Mouse (Mus musculus) ES-E14 (cell line): ENCODE results near the gene Fam241a. TPM values are rescaled to one million over a fixed set of nuclear protein-coding genes. Genes with fewer than 3 reads are reported as not detected.

Experiments
- DNase-seq: peaks from one replicate; pipeline ENCODE4 v3.0.0-alpha.2; 2013; ENCODE audit warnings: low read depth, low spot score
- H3K27ac ChIP-seq: 2 replicates; pipeline ENCODE4 v1.5.1; 2012; ENCODE audit warnings: low read depth, mild to moderate bottlenecking, low read length, moderate library complexity, mixed read lengths; ENCODE audit not compliant: poor library complexity, insufficient read depth, severe bottlenecking
- H3K36me3 ChIP-seq: 2 replicates; pipeline ENCODE4 v1.6.1; 2012; ENCODE audit warnings: mild to moderate bottlenecking, low read length, moderate library complexity, mixed read lengths; ENCODE audit not compliant: control insufficient read depth, poor library complexity, insufficient read depth, severe bottlenecking
- H3K4me1 ChIP-seq, 2 experiments: fragments of 150-350 bp in 1 of 2; sonication (generic) in 1 of 2; 2 replicates each; pipeline ENCODE4 v1.6.1; 2012; ENCODE audit warnings: low read length in 2 of 2, mild to moderate bottlenecking in 1 of 2, mixed read lengths in 1 of 2; ENCODE audit not compliant: control insufficient read depth in 2 of 2, insufficient read depth in 2 of 2, poor library complexity in 1 of 2
- H3K4me3 ChIP-seq, 2 experiments: fragments of 150-350 bp in 1 of 2; sonication (generic) in 1 of 2; 2 replicates each; pipeline ENCODE4 v1.5.1; 2012; ENCODE audit warnings: low read length in 2 of 2, low read depth in 1 of 2, mild to moderate bottlenecking in 1 of 2, mixed read lengths in 1 of 2; ENCODE audit not compliant: insufficient read depth in 1 of 2, poor library complexity in 1 of 2, severe bottlenecking in 1 of 2
- H3K9ac ChIP-seq: 2 replicates; pipeline ENCODE4 v1.6.1; 2012; ENCODE audit warnings: low read depth, mild to moderate bottlenecking, low read length, mixed read lengths; ENCODE audit not compliant: poor library complexity, insufficient read depth, severe bottlenecking
- H3K9me3 ChIP-seq: fragments of 150-350 bp; sonication (generic); 2 replicates; pipeline ENCODE4 v1.6.1; 2012; ENCODE audit warnings: low read depth, mild to moderate bottlenecking, low read length; ENCODE audit not compliant: control insufficient read depth, insufficient read depth
- CHD2 ChIP-seq: IDR thresholded peaks from 2 replicates; pipeline ENCODE4 v1.6.1; 2014; ENCODE audit warnings: mild to moderate bottlenecking, low read depth, low read length, inconsistent platforms
- HCFC1 ChIP-seq: IDR thresholded peaks from 2 replicates; pipeline ENCODE4 v1.6.1; 2012; ENCODE audit warnings: low read length, inconsistent platforms, borderline replicate concordance; ENCODE audit not compliant: insufficient read depth
- MAFK ChIP-seq: IDR thresholded peaks from 2 replicates; pipeline ENCODE4 v1.6.1; 2014; ENCODE audit warnings: mild to moderate bottlenecking, low read depth, low read length, inconsistent platforms; ENCODE audit not compliant: insufficient read depth
- ZC3H11A ChIP-seq: IDR thresholded peaks from 2 replicates; pipeline ENCODE4 v1.6.1; 2012; ENCODE audit warnings: low read depth, mild to moderate bottlenecking, inconsistent platforms, low read length, borderline replicate concordance
- ZNF384 ChIP-seq: IDR thresholded peaks from 2 replicates; pipeline ENCODE4 v1.6.1; 2012; ENCODE audit warnings: low read depth, low read length, inconsistent platforms
- in situ Hi-C, 2 experiments: fragments of 600-800 bp; cut with MboI; formaldehyde crosslinking; loops; one replicate each; pipeline ENCODE4 v1.15.1; 2025; ENCODE audit warnings: low sequenced_read_pairs in 2 of 2, inconsistent platforms in 1 of 2; ENCODE audit not compliant: unreplicated experiment in 2 of 2
- total RNA-seq: library from RNA; depleted of rRNA; stranded (reverse); fragments of 300-350 nt; gene quantifications from 2 replicates; pipeline ENCODE4 v1.2.3, GENCODE M21; 2012

Gene Fam241a
- total RNA-seq, 1 experiment, result 0.71 TPM

DNA sequence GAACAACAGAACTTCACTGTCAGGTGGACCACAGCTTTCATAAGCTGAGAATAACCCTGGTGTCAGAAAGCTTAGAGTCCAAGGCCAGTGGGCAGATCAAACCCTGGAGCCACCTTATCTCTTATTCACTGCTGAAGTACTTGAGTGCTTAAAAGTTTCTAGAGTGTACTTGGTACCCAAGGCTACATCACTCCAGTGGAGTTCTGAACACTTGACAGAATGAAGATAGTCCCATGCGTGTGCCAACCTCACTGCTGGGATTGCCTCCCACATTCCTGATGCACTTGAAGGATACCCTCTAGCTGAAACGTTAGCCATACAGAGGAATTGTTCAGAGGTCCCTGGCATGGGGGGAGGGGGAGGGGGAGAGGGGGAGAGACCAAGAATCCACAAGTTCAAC, 14.4 kb downstream of the Fam241a start:
- H3K4me3 ChIP-seq, result no peak overlapping the region
- TF ChIP-seq ZNF384 (no peak), CHD2 (no peak), MAFK (no peak), HCFC1 (no peak), ZC3H11A (no peak)
- no peaks in the 10 kb centered on the region for H3K36me3 ChIP-seq
- H3K27ac ChIP-seq, result no peak overlapping the region
- H3K4me1 ChIP-seq, result no peaks in the 10 kb centered on the region
- in situ Hi-C loops, result no loop called here
- H3K9me3 ChIP-seq, result no peaks in the 10 kb centered on the region
- H3K9ac ChIP-seq, result no peak overlapping the region
- DNase-seq, result no peak

DNA sequence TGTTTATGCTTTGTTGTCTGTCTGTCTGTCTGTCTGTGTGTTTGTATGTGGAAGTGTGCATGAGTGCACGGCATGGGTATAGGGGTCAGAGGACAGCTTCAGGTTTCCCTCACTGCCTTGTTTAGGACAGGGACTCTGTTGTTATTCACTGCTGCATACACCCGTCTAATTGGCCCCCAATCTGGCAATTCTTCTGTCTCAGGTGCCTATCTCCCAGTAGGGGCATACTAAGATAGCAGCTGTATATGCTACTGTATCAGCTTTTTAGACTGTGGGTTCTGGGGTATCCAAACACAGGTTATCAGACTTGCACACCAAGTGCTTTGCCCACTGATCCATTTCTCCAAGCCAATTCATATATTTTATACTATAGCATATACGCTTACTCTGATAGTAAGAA, 16.2 kb downstream of the Fam241a start:
- TF ChIP-seq HCFC1 (no peak), MAFK (no peak), ZC3H11A (no peak), CHD2 (no peak), ZNF384 (no peak)
- H3K36me3 ChIP-seq, result no peaks in the 10 kb centered on the region
- H3K27ac ChIP-seq, result no peak overlapping the region
- H3K9ac ChIP-seq, result no peak overlapping the region
- no peak overlapping the region for H3K4me3 ChIP-seq
- no peaks in the 10 kb centered on the region for H3K9me3 ChIP-seq
- DNase-seq, result no peak
- no peaks in the 10 kb centered on the region for H3K4me1 ChIP-seq
- in situ Hi-C loops, result no loop called here

DNA sequence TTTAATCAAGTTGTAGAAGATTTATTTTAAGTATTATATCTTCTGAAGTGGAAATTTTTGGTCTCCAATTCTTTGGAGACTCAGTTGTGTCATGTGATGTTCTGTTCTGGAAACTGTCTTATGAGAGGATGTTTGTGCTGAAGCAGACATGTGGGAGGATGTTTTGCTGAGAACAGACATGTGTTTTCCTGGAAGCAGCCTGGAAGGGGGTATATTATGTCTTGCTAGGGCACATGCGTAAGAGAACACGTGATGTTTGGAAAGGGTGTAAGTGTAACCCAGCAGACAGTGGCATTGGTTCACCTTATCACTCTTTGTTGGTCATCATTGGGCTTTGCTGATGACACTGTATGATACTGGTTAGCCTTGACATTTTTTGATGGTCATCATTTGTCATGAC, 20.6 kb downstream of the Fam241a start:
- Histone ChIP-seq H3K4me3 (no peak overlapping the region), H3K9me3 (no peaks in the 10 kb centered on the region), H3K9ac (no peak overlapping the region), H3K36me3 (no peaks in the 10 kb centered on the region), H3K4me1 (no peaks in the 10 kb centered on the region), H3K27ac (no peak overlapping the region)
- TF ChIP-seq ZNF384 (no peak), ZC3H11A (no peak), HCFC1 (no peak), MAFK (no peak), CHD2 (no peak)
- DNase-seq, result no peak
- in situ Hi-C loops, result no loop called here

DNA sequence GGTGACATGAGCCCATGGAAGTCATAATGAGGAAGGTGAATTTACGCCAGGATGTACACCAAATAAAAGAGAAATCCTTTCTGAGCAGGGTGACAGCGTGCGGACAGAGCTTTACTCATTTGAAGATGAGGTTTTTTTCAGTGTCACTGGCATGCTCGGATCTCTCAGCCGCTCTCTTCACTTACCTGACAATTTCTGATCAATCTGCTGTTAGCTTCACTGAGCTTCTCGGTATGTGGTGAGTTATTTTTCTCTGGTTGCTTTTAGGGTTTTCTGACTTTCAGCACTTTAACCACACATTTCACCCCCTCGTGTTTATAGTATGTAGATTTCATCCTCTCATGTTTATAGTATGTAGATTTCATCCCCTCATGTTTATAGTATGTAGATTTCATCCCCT, 21.1 kb downstream of the Fam241a start:
- no peak overlapping the region for H3K4me3 ChIP-seq
- H3K27ac ChIP-seq, result no peak overlapping the region
- no peaks in the 10 kb centered on the region for H3K9me3 ChIP-seq
- DNase-seq, result no peak
- no peaks in the 10 kb centered on the region for H3K4me1 ChIP-seq
- in situ Hi-C loops, result no loop called here
- no peak overlapping the region for H3K9ac ChIP-seq
- TF ChIP-seq MAFK, result no peak
- H3K36me3 ChIP-seq, result no peaks in the 10 kb centered on the region

DNA sequence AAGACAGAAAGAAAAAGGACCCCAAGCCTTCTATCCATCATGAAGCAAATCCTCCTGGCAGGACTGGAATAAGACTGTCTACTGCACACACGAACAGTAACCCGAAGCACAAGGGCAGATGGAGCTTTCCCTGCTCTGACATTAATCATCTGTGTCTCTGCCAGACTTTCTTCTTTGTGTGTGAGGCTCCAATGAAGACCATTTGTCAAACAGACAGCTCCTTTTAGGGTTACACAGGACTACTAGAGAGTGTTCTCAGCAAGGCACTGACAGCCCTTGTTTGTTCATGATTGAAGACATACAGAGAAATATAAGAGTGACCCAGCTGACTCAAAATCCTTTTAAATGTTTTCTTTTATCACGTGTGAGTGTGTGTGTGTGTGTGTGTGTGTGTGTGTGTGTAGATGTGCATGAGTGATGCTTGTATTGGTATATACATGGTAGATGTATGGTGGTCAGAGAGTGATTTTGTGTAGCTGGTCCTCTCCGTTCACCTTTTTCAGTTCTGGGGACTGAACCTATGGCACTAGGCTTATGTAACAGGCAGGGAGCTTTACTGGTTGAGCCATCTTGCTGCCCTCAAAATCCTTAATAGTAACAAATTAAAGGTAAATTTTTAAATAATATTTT, 21.8 kb downstream of the Fam241a start:
- Histone ChIP-seq H3K4me1 (no peaks in the 10 kb centered on the region), H3K9me3 (no peaks in the 10 kb centered on the region), H3K9ac (no peak overlapping the region), H3K4me3 (no peak overlapping the region), H3K36me3 (no peaks in the 10 kb centered on the region), H3K27ac (no peak overlapping the region)
- in situ Hi-C loops, result no loop called here
- DNase-seq, result no peak
- TF ChIP-seq ZNF384, result no peak
- TF ChIP-seq HCFC1, result no peak
- no peak for TF ChIP-seq ZC3H11A
- TF ChIP-seq MAFK, result no peak
- TF ChIP-seq CHD2, result no peak
